22 mouse cellular contexts compared by ENCODE assay signal in the genomic region with DNA sequence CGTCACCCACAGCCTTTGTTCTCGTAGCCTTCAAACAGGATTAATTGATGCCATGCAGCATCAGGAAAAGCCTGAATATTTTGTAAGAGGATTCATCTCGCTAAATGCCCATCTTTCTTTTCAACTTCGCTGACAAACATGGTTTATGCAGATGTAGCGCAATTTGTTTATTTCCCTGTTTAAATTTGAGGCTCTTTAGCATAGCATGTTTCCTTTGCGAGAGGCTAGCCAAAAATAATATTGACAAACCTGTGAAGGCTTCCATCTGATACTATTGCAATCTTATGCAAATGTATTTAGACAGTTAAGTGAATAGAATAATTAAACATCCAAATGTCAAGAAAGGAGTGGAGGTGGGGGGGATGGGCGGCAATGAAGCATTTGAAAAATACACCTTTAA.
DNase-seq lines count a peak whose midpoint lies in the region; ATAC-seq and TF ChIP-seq lines count a peak whose summit lies in the region.
"Had no signal": no experiment of that assay in that cellular context is flagged by ENCODE, and none has a peak within 500 bp of the region (broad histone marks: within the 10 kb centered on the region; RNA-seq: fewer than 3 reads in every experiment).

No protein-coding gene starts in this region.

- no peak overlapping the region for H3K9ac ChIP-seq in forebrain, embryonic 14.5 days (ENCODE audit: low read length)
- H3K9ac ChIP-seq in forebrain, embryonic 11.5 days (ENCODE audit: low read length): no peak overlapping the region
- H3K9ac ChIP-seq in kidney, embryonic 15.5 days: no peak overlapping the region
- no peak overlapping the region for H3K9ac ChIP-seq in lung, embryonic 16.5 days (ENCODE audit: low read length)
- H3K9ac ChIP-seq: embryonic facial prominence, embryonic 13.5 days; heart, embryonic 15.5 days; hindbrain, embryonic 13.5 days had no signal

- H3K4me3 ChIP-seq in forebrain, embryonic 14.5 days (ENCODE audit: low read depth, low read length): no peak overlapping the region
- no peak overlapping the region for H3K4me3 ChIP-seq in forebrain, embryonic 11.5 days (ENCODE audit: low read depth, low read length)
- H3K4me3 ChIP-seq in kidney, embryonic 15.5 days (replicated peaks): no peak overlapping the region
- no peak overlapping the region for H3K4me3 ChIP-seq in lung, embryonic 16.5 days (ENCODE audit: low read length)
- H3K4me3 ChIP-seq: embryonic facial prominence, embryonic 13.5 days; heart, adult 2 months; heart, embryonic 15.5 days; hindbrain, embryonic 13.5 days had no signal

- no peak for TF ChIP-seq POLR2A in brain, embryonic 14.5 days (IDR thresholded peaks at IDR 0.05; ENCODE audit: borderline replicate concordance, extremely low read depth, insufficient read depth, insufficient read length, poor library complexity, severe bottlenecking)

- H3K4me2 ChIP-seq in forebrain, embryonic 14.5 days (ENCODE audit: low read length): no peak overlapping the region
- H3K4me2 ChIP-seq in forebrain, embryonic 11.5 days (ENCODE audit: low read depth, low read length, severe bottlenecking): no peak overlapping the region
- H3K4me2 ChIP-seq in kidney, embryonic 15.5 days: no peak overlapping the region
- no peak overlapping the region for H3K4me2 ChIP-seq in lung, embryonic 16.5 days (ENCODE audit: low read depth, low read length)
- H3K4me2 ChIP-seq: embryonic facial prominence, embryonic 13.5 days; heart, embryonic 11.5 days; heart, embryonic 15.5 days; hindbrain, embryonic 13.5 days had no signal

- no peaks in the 10 kb centered on the region; the same call in 1 of the 2 replicates for H3K4me1 ChIP-seq in forebrain, embryonic 14.5 days (ENCODE audit: control insufficient read depth, insufficient read depth, low read length)
- H3K4me1 ChIP-seq in forebrain, embryonic 11.5 days (replicated peaks; ENCODE audit: control insufficient read depth, insufficient read depth, low read length): no peaks in the 10 kb centered on the region
- H3K4me1 ChIP-seq in kidney, embryonic 15.5 days: peaks cover 72% of the 10 kb centered on the region
- H3K4me1 ChIP-seq in lung, embryonic 16.5 days (replicated peaks; ENCODE audit: control insufficient read depth, insufficient read depth, low read length): peaks cover 27% of the 10 kb centered on the region

- no peak for TF ChIP-seq CTCF in brain, embryonic 14.5 days (IDR thresholded peaks at IDR 0.05; ENCODE audit: borderline replicate concordance, extremely low read depth, insufficient read depth, insufficient read length)

- no peak overlapping the region for H3K27ac ChIP-seq in forebrain, embryonic 14.5 days (ENCODE audit: low read depth, low read length)
- H3K27ac ChIP-seq in forebrain, embryonic 11.5 days (ENCODE audit: low read depth, low read length): no peak overlapping the region
- H3K27ac ChIP-seq in kidney, embryonic 15.5 days: peak overlapping the region; percentile 94
- peak overlapping the region; percentile 67; the same call in 1 of the 2 replicates for H3K27ac ChIP-seq in lung, embryonic 16.5 days (ENCODE audit: low read length)
- H3K27ac ChIP-seq: embryonic facial prominence, embryonic 13.5 days; heart, adult 2 months; heart, embryonic 15.5 days; hindbrain, embryonic 13.5 days; hindbrain, postnatal 0 days had no signal

- peak; percentile 42; the same call in 1 of the 2 replicates for ATAC-seq in forebrain, embryonic 14.5 days
- no peak for ATAC-seq in forebrain, embryonic 11.5 days (replicated peaks; ENCODE audit: low FRiP score)
- ATAC-seq in kidney, embryonic 15.5 days (replicated peaks; ENCODE audit: low FRiP score): no peak
- no peak for ATAC-seq in lung, embryonic 16.5 days (ENCODE audit: low read depth)
- ATAC-seq: hindbrain, postnatal 0 days had no signal

- WGBS in forebrain, embryonic 14.5 days: 48% methylated on average over 7 of the region's 7 CpGs
- WGBS in forebrain, embryonic 11.5 days: 82% methylated on average over 7 of the region's 7 CpGs
- WGBS in kidney, embryonic 15.5 days: 61% methylated on average over 7 of the region's 7 CpGs
- WGBS in lung, embryonic 16.5 days: 70% methylated on average over 7 of the region's 7 CpGs

- H3K27me3 ChIP-seq in forebrain, embryonic 14.5 days (replicated peaks; ENCODE audit: control insufficient read depth, insufficient read depth, low read length): no peaks in the 10 kb centered on the region
- H3K27me3 ChIP-seq in forebrain, embryonic 11.5 days (ENCODE audit: control insufficient read depth, insufficient read depth, low read length): no peaks in the 10 kb centered on the region
- H3K27me3 ChIP-seq in kidney, embryonic 15.5 days: no peaks in the 10 kb centered on the region
- no peaks in the 10 kb centered on the region for H3K27me3 ChIP-seq in lung, embryonic 16.5 days (ENCODE audit: control insufficient read depth, insufficient read depth, low read depth, low read length)
- H3K27me3 ChIP-seq: CH12.LX; embryonic facial prominence, embryonic 13.5 days; heart, embryonic 15.5 days; hindbrain, embryonic 13.5 days had no signal

- peak; percentile 50 for DNase-seq in forebrain, embryonic 14.5 days (ENCODE audit: low spot score)
- DNase-seq in forebrain, embryonic 11.5 days (ENCODE audit: low spot score): no peak
- no peak for DNase-seq in kidney, postnatal 25 days
- no peak for DNase-seq in lung, postnatal 10 days
- DNase-seq in brain, embryonic 14.5 days (ENCODE audit: low read depth): peak; percentile 55
- no peak for DNase-seq in embryo, embryonic 10 days (ENCODE audit: low spot score)
- DNase-seq: adrenal gland, adult 8-10 months; adrenal gland, postnatal 36 days; cerebellum, adult 11 months; cerebellum, adult 8-10 months; cerebellum, postnatal 14 days; heart, adult 2 months; heart, postnatal 14 days had no signal

- no peaks in the 10 kb centered on the region for H3K9me3 ChIP-seq in forebrain, embryonic 14.5 days (replicated peaks; ENCODE audit: control insufficient read depth, low read length)
- no peaks in the 10 kb centered on the region for H3K9me3 ChIP-seq in forebrain, embryonic 11.5 days (ENCODE audit: control insufficient read depth, low read length)
- H3K9me3 ChIP-seq in kidney, embryonic 15.5 days (replicated peaks): no peaks in the 10 kb centered on the region
- H3K9me3 ChIP-seq in lung, embryonic 16.5 days (ENCODE audit: control insufficient read depth, low read length): no peaks in the 10 kb centered on the region
- H3K9me3 ChIP-seq: embryonic facial prominence, embryonic 13.5 days; G1E; heart, embryonic 15.5 days; hindbrain, embryonic 13.5 days had no signal

- no peaks in the 10 kb centered on the region for H3K36me3 ChIP-seq in forebrain, embryonic 14.5 days (ENCODE audit: control insufficient read depth, insufficient read depth, low read length)
- H3K36me3 ChIP-seq in forebrain, embryonic 11.5 days (ENCODE audit: control insufficient read depth, insufficient read depth, low read length): no peaks in the 10 kb centered on the region
- H3K36me3 ChIP-seq in kidney, embryonic 15.5 days: no peaks in the 10 kb centered on the region
- H3K36me3 ChIP-seq in lung, embryonic 16.5 days (ENCODE audit: control insufficient read depth, insufficient read depth, low read length): no peaks in the 10 kb centered on the region
- H3K36me3 ChIP-seq: heart, embryonic 15.5 days; hindbrain, embryonic 13.5 days had no signal

Comparison
In these comparisons a context has a peak if more than half of its experiments do, and no peak if none do; other contexts are left out.
1. DNase-seq: peak in forebrain, embryonic 14.5 days (single experiment) and brain, embryonic 14.5 days (single experiment); none in forebrain, embryonic 11.5 days (single experiment), kidney, postnatal 25 days (0 of 2), lung, postnatal 10 days (single experiment) and embryo, embryonic 10 days (single experiment).
2. H3K27ac ChIP-seq: peak in kidney, embryonic 15.5 days (single experiment) and lung, embryonic 16.5 days (single experiment); none in forebrain, embryonic 14.5 days (single experiment) and forebrain, embryonic 11.5 days (single experiment).